Mouse (Mus musculus) brain, embryonic 18.5 days (tissue): ENCODE data around the gene Slc25a11.

Experiments used
- DNase-seq: peaks from one replicate; pipeline ENCODE4 v3.0.0-alpha.2; 2012; ENCODE audit warnings: low read depth, low spot score

Slc25a11 gene

GRCm38 (mm10) chr11:70651391-70651790, 4.1 kb upstream of the Slc25a11 start:
- DNase-seq: no peak

- DNase-seq: no peak
Observed at GRCm38 (mm10) chr11:70650322-70651175, 3.3 kb upstream of the Slc25a11 start.

- no peak for DNase-seq
Observed at GRCm38 (mm10) chr11:70649185-70649734, 2.0 kb upstream of the Slc25a11 start.

- no peak for DNase-seq
Observed at GRCm38 (mm10) chr11:70648512-70648911, 1.2 kb upstream of the Slc25a11 start.

GRCm38 (mm10) chr11:70647716-70648420, 589 bp upstream of the Slc25a11 start:
- DNase-seq: no peak

GRCm38 (mm10) chr11:70646259-70646555, 1.1 kb downstream of the Slc25a11 start:
- no peak for DNase-seq

- no peak for DNase-seq
Observed at GRCm38 (mm10) chr11:70645461-70646258, 1.6 kb downstream of the Slc25a11 start.

GRCm38 (mm10) chr11:70644564-70645103, 2.6 kb downstream of the Slc25a11 start:
- DNase-seq: no peak

- no peak for DNase-seq
Observed at GRCm38 (mm10) chr11:70643051-70643450, 4.2 kb downstream of the Slc25a11 start.

- no peak for DNase-seq
Observed at GRCm38 (mm10) chr11:70641241-70641640, 6.0 kb downstream of the Slc25a11 start.

GRCm38 (mm10) chr11:70639976-70640375, 7.3 kb downstream of the Slc25a11 start:
- no peak for DNase-seq

GRCm38 (mm10) chr11:70638714-70639278, 8.5 kb downstream of the Slc25a11 start, which contains the start of gene Gp1ba:
Gene Gp1ba, plus strand, starts transcription at chr11:70639122.
- no peak for DNase-seq

- DNase-seq: no peak
Observed at GRCm38 (mm10) chr11:70638293-70638692, 9.0 kb downstream of the Slc25a11 start.

- DNase-seq: no peak
Observed at GRCm38 (mm10) chr11:70637764-70638163, 9.5 kb downstream of the Slc25a11 start.

GRCm38 (mm10) chr11:70635601-70636000, 11.7 kb downstream of the Slc25a11 start:
- DNase-seq: no peak

GRCm38 (mm10) chr11:70630129-70630528, 17.1 kb downstream of the Slc25a11 start:
- no peak for DNase-seq

GRCm38 (mm10) chr11:70629557-70629956, 17.7 kb downstream of the Slc25a11 start:
- no peak for DNase-seq

GRCm38 (mm10) chr11:70628431-70628830, 18.8 kb downstream of the Slc25a11 start:
- DNase-seq: no peak

GRCm38 (mm10) chr11:70626877-70627276, 20.4 kb downstream of the Slc25a11 start:
- no peak for DNase-seq

- DNase-seq: no peak
Observed at GRCm38 (mm10) chr11:70625473-70625872, 21.8 kb downstream of the Slc25a11 start.

GRCm38 (mm10) chr11:70623053-70623742, 24.1 kb downstream of the Slc25a11 start:
- DNase-seq: no peak
